Mouse (Mus musculus): ENCODE data around the gene Icos.

Icos gene

DNA sequence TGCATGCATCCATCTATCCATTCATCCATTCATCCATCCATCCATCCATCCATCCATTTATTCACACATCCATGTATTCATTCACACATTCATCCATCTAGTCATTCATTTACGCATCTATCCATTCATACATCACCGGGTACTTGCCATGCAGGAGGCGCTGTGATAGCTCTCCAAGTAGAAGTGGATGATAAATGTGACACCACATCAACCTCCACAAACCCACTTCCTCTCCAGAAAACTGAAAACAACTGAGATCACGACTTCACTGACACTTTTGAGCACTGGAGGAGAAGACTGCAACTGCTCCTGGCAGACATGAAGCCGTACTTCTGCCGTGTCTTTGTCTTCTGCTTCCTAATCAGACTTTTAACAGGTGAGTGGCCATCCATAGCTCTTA is at the start of gene Icos:
Gene Icos, plus strand, starts transcription at position 287 of the 400 bp plus-strand sequence.
- in situ Hi-C loops (cut with MboI) = no loop called here

DNA sequence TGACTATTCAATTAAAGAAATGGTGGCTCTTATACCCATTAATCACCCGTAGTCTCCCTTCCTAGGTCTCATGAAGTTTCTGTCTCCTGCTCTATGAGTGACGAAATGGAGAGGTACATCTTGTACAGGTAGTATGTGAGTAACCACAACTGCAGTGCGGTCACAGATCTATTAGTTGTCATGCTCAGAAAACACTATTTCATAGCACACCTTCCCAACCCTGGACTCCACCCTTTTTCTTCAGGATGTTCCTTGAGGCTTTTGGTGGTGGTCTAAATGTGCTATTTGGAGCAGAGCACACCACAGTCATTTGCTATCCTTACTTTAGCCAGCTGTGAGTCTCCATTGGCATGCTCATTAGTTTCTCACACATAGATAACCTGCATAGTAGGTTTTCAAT is 48.7 kb upstream of the Icos start:
- in situ Hi-C loops (cut with MboI) = no loop called here

DNA sequence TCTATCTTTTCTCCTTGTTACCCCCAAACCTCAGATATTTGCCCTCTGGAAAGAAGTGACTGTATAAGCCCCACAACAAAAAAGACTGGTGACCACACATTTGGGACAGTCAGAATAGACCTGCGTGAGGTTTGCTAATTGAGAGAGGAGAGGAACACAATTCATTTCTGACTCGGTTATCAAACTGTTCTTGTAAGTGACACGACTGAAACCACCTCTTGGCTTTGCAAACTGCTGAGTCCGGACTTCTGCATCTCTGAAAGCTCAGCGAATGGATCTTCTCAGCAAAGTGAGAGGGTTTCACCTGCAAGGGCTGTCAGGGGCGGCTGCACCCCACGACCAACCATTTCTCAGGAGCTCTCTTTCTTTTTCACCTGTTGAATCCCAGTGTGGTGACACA is 47.3 kb upstream of the Icos start:
- in situ Hi-C loops (cut with MboI) = no loop called here

DNA sequence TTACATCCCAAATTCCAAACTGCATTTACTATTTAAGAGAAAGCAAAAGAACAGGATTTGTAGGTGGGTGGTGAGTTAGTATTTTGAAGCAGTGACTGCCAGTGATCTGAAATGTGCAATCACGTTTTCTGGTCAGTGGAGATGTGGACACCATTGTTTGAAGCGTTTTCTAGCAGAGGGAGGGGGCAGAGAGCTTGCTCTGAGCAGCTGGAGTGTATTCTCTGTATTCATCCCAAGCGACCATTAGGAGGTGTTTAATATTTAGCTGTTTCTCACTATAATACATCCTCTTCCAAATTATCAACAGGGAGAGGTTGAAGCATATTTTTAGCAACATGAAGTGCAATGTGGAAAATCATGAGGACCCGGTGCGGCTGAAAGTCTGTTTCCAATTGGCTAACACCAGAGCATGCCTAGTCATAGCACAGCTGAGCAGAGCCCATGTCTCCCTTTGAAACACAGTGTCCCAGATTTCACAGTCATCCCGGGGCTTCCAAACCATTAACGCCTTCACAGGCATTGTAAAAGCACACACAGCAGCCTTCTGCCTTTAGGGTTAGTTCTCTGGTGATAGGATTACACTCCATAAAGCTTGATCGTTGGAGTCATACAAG is 41.7 kb upstream of the Icos start:
- in situ Hi-C loops (cut with MboI) = no loop called here

DNA sequence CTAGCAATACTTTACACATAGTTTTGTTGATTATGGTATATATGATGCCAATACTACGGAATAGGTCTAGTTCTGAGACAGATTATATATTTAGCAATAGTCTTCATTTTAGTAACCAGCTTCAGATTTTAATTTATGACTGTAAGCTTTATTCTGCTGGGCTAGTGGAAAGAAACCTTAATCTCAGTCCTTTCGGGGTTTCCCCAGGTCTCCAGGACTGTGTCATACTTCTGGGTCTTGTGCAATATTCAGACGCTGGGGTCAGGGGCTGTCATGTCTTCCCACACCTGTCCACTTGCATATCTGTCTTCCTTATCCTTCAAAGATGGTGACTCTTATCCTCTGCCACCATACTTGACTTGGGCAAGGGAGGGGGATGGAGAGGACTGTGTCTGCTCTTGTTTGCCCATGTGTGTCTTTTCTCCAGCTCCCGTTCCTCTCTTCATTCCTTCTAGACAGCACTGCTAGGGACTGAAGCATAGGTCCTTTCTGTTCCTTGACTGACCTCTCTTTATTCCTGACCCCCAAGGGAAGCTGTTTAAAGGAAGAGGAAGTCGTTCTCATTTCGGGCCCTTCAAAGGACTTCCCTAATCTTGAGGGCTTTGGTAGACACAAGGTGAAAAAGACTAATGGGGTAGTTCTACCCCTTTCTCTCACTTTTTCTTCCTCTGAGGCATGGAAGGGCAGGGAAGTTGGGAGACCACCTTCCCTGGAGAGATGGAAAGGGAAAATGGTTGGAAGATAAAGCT is 40.6 kb upstream of the Icos start:
- in situ Hi-C loops (cut with MboI) = no loop called here

DNA sequence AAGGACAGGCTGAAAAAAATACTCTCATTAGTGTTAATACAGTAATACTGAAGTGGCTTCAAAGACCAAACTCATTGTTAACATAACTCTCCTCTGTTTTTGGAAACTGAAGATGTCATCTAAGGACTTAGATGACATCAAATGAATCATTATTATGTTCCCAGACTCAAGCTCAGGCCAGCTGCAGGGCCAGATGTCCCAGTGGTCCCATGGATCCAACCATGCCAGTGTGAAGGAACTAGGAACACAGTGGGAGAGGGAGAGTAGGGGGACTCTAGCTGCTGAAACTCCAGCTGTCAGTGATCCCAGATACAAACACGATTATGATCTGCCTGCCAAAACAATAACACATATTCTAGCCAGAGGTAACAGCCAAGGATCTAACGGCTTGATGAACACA is 39.5 kb upstream of the Icos start:
- in situ Hi-C loops (cut with MboI) = no loop called here

DNA sequence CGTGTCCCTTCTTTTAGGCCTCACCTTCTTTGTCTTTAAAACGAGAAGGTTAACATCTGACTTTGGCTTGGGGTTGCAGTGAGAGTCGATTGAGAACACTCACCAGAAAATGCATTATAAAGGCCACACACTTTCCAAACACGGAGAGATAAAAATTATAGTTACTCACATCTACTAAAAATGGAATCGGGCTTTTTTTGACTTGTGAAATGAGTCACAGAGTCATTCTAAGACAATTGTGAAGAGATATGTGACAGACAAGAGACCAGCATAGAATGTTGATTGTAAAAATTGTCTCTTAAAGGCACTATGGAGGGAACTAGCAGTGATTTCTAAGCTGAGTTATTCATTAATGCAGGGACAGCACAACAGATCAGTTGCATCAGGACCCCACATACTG is 38.8 kb upstream of the Icos start:
- in situ Hi-C loops (cut with MboI) = no loop called here

DNA sequence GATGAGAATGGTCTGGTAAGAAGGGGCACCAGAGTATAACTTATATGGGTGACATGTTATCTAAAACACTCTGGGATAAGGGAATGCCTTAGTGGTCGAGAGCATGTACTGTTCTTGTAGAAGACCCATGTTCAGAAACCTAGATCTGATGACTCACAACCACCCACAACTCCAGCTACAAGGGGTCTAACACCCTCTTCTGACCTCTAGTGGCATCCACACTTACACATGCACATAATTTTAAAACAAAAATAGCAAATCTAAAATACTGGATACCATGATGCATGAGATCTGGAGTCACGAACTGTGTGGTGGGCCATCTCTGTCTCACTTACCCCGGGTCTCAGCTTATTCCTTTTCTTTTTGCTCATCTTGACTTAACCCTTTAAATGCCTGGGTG is 37.7 kb upstream of the Icos start:
- in situ Hi-C loops (cut with MboI) = no loop called here

DNA sequence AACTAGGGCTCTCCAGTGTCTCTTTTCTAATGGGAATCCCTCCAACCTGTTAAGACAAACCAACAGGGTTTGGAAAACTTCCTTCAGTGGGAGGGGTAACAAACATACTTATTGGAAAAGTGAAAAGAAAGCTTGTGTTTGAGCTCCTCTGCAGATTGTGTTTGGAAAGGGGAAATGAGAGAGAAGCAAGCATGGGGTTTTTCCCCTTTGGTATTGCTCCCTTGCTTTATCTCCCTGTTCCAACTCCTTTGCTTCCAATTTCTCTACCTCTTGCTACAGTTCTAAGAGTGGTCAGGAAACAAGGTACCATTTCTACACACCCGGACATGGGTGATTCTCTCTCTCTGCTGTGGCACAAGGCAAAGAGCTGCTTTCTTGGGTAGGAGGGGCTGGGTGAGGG is 37.1 kb upstream of the Icos start:
- in situ Hi-C loops (cut with MboI) = no loop called here

DNA sequence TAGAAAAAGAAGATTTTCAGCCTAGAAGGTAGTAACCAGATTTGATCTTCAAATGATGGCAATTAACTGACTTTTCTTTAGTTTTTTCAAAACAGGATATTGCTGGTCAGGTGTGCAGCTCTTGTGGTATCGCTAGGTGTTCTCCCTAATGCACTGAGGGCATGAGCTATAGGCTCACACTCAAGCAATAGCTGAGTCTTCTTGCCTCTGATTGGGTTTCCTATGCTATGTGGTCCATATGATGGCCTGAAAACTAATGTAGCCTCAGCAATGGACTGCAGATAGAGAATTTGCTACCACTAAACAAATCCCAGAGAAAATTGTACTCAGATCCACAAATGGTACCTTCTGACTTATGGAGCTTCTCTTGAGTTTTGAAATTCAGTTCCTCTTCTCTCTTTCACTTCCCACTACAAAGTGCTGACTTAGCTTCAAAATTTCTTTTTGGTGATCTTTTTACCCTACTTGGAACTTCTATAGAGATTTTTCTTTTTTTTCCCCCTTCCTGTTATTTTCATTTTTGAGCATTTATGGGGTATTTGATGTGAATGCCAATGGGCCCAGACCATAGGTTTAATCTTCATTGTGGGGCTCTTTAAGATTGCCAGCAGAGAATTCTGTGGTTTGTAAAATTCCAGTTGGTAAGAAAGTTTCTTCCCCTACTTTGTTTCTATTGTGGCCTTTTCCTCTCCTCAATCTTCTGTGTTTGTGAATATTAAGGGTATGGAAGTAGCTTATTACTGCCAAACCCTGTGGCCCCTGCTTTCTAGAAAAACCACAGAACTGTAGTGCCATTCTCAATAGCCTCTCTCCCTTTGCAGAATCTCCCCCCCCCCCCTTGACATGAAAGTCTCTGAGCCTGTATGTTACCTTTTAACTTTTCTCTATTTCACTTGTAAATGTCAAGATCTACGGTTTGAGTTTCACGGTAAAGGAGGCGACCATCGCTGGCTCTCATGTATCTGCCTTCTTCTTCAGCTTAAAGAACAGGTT is 36.4 kb upstream of the Icos start:
- in situ Hi-C loops (cut with MboI) = no loop called here

DNA sequence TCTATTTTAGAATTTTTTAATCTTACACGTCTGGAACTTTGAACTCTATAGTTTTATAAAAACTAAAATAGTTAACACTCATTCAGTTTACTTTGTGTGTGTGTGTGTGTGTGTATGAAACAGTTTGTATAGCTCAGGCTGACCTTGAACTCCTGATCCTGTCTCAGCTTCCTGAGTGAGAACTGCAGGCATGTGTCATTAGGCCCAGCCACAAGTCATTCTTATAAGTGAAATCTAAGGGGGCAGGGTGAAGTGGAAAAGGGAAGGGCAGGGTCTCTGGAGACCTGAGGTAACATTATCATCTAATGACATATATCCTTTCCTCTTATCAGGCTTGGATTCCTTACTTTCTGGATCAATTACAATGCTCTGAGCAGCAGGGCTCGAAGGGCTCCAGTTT is 34.8 kb upstream of the Icos start:
- in situ Hi-C loops (cut with MboI) = no loop called here

DNA sequence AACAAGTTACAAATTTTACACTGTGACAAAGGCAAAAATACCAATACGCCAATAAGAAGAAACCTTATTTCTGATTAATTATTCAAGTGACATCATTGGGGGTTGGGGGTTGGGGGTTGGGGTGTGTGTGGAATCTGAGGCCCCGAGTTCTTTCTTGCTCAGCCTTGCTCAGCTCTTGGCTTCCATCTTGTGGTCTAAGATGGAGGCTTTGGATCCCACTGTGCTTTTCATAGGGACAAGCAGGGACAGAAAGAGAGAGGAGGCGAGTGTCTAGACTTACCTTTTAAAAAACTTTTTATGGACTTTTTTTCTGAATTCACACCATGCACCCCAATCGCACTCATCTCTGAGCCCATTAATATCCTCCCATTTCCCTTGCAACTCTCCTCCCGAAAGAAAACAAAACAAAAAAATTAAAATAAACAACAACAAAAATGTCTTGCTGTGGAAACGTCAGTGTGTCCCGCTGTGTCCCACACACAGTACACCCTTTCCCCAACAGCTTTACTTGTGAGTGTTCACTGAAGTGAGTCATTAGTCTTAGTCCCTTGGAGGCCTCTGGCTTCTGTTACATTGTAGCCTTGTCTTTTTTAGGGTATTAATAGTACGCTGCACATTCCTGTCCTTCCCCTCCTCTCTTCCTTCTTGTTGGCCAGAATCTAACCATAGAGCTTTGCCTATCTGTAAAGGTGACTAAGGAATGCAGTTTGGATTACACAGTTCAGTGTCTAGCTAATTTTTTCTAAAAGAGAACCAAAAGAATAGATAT is 31.9 kb upstream of the Icos start:
- in situ Hi-C loops (cut with MboI) = no loop called here

DNA sequence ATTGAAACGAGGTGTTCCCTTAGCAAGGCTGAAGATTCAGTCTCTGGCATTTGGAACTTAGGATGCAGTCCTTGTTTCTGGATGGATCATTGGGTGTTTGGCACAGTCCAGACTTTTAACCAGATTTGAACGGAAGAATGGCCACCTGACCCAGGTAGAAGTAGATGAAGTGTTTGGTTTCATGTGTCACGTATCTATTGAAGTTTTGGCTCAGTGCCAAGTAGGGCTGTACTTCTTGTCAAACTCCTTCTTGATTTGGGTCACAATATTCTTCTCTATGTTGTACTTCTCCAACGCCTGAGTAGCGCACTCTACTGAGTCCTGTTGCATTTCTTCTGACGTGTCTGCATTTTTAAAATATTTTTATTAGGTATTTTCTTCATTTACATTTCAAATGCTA is 29.6 kb upstream of the Icos start:
- in situ Hi-C loops (cut with MboI) = no loop called here

DNA sequence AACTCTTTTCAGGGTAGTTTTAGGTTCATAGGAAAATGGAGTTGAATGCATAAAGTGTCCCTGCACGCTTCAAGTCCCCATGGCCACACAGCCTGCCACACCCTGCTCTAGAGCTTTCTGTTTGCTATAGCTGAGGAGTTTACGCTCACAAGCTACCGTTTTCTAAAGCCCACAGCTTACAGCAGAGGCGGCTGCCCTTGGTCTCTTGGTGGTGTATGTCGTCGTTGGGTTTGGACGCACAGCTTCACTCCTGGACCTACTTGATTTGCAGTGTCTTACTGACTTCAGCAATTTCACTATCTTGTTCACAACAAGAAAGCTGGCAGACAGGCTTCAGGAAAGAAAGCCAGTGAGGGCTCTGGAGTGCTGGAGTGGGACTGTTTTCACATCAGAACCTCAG is 24.8 kb upstream of the Icos start:
- in situ Hi-C loops (cut with MboI) = no loop called here

DNA sequence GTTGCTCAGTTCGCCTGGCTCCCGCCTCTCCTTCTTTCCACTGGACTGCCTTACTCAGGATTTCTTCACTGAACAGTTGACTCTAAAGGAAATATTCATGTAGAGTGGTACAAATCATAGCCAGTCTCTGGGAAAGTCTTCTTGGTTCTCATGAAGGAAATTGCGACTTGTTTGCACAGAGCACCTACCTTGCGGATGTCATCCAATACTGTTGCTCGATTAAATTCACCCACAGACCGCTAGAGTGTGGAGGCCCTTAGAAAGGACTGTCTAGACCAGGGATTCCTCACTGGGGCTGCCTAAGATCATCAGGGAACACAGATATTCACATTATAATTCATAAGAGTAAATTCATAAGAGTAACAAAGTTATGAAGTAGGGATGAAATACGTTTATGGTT is 24.0 kb upstream of the Icos start:
- in situ Hi-C loops (cut with MboI) = no loop called here

DNA sequence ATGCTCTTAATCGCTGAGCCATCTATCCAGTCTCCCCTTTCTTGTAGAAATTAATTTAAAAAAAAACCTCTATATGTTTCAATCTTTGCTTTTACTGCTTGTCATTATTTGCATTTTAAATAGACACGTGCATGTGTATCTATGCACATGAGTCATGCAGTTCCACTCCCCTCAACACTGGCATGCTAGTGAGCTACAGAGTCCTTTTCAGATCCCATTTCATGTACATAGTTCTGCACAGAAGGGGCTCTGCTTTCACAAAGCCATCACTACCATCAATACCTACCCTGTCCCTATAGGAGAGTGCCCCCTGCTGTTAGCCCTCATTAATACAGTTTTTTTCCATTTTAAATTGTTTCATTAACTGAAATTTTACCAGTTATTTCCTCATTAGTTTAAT is 23.0 kb upstream of the Icos start:
- in situ Hi-C loops (cut with MboI) = loop anchor here (5.0 kb wide), 1 partner anchor 87 kb away; no protein-coding TSS in a partner anchor

DNA sequence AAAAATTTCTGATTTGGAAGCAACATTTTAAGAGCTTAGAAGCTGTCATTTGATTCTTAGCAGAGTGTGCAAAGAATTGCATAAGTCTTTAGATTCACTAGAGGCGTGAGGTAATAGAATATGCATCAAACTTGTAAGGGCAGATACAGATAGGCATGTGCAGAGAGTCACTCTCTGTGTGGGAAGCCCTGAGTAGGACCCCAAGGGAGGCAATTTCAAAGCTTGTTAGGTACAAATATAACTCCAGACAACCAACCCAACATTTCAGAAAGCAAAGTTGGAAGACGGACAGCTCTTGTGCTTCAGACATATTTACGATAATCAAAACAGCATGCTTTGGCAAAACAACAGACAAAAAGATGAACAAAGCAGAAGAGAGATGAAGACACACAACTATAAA is 22.5 kb upstream of the Icos start:
- in situ Hi-C loops (cut with MboI) = loop anchor here (5.0 kb wide), 1 partner anchor 88 kb away; no protein-coding TSS in a partner anchor

DNA sequence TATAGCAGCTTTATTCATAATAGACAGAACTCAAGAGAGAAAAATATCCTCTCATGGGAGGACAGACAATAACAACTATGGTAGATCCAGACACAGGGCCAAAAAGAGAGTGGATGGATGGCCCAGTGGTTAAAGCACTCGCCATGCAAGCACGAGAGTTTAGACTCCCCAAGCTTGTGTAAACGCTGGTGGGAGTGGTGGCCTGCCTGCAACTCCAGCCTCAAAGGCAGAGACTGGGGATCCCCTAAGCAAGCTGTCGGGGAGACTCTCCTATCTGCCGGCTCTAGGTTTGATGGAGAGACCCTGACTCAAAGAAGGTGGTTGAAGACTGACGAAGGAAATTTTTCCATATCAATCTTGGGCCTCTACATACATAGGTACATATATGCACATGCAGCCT is 21.5 kb upstream of the Icos start:
- in situ Hi-C loops (cut with MboI) = loop anchor here (5.0 kb wide), 1 partner anchor 89 kb away; no protein-coding TSS in a partner anchor

DNA sequence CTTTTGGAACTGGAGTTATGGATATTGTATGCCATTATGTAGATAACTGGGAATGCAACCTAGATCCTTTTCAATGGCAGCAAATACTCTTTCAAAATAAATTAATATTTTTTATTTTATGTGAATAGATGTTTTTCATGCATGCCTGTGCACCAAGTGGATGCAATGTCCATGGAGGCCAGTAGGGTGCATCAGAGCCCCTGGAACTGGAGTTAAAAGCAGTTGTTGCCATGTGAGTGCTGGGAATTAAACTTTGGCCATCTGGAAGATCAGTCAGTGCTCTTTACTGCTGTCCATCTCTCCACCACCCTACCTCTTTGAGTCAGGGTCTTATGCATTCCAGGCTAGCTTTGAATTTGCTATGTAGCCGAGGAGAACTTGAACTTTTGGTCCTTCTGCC is 19.4 kb upstream of the Icos start:
- in situ Hi-C loops (cut with MboI) = loop anchor here (5.0 kb wide), 1 partner anchor 91 kb away; no protein-coding TSS in a partner anchor

DNA sequence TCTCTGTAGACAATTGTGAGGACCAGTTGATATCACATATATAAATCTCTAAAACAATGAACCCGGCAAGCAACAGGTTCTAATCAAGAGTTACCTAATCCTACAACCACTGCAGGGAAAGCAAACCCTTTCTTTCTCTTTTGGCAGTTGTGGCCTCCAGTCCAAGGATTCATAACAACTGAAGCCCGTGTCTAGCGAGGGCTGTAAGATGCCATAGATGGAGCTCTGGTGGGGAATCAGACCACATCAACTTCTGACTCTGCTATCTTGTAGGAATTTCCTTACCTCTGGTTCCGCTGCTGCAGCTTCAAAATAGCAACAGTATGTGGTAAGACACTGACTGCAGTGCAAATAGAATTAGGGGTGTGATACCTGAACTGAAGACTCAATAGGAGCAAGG is 18.5 kb upstream of the Icos start:
- in situ Hi-C loops (cut with MboI) = loop anchor here (5.0 kb wide), 1 partner anchor 92 kb away; no protein-coding TSS in a partner anchor

DNA sequence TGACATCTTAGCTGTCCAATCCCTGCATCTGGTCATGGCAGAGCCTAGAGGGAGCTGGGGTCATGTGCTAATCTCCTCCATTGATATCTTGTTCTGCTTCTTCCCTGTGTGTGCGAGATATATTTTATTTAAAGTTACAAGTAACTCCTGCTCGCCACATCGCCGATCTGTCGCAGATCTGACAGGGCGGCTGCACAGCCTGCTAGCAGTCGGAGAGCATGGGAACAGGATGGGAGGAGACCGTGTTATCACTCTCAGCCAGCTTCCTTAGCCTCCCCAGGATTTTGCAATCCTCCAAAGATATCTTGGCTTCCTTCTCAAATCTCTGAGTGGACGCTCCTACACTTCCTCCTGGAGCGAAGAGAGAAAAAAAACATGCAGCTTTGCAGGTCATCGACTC is 17.3 kb upstream of the Icos start:
- in situ Hi-C loops (cut with MboI) = no loop called here

DNA sequence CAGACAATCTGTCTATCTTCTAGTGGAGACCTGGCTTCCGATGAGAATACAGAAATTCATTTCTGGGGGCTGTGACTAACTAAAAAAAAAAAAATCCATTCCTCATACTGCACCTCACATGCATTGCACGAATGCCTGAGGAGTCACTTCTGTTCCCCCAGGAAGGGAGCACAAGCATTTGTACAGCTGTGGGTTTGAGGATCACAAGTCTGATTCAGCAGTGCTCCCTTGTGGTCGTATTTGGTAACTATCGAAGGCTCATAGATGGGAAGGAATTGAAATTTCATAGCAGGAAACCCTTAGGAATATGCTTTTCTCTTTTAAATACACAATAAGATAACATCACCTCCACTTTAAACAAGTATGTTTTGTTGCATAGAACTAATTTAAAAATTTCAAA is 16.6 kb upstream of the Icos start:
- in situ Hi-C loops (cut with MboI) = no loop called here

Data from mature B cell (primary cell).